Mouse (Mus musculus) thymus, postnatal 25 days (tissue): Measurements from ENCODE around the gene Akr1b10.
"Not testable (repeated sequence)": the region's sequence is repeated elsewhere in the genome, so short reads cannot be mapped to it uniquely, and the experiment has no call there.

Experiments
- DNase-seq: peaks from one replicate; pipeline ENCODE4 v3.0.0; 2022

Gene Akr1b10

GRCm38 (mm10) chr6:34384110-34384661 lies at the start of gene Akr1b10:
TSS of gene Akr1b10 (plus strand) at chr6:34384218.
- peak; percentile 77 for DNase-seq

GRCm38 (mm10) chr6:34334673-34335072 lies 49.3 kb upstream of the Akr1b10 start:
- no peak for DNase-seq

- DNase-seq: no peak
Measured at GRCm38 (mm10) chr6:34337799-34338198, 46.2 kb upstream of the Akr1b10 start.

GRCm38 (mm10) chr6:34341991-34342390 lies 42.0 kb upstream of the Akr1b10 start:
- no peak for DNase-seq

- DNase-seq: no peak
Measured at GRCm38 (mm10) chr6:34342476-34342875, 41.5 kb upstream of the Akr1b10 start.

GRCm38 (mm10) chr6:34343426-34343825 lies 40.6 kb upstream of the Akr1b10 start:
- DNase-seq: no peak

GRCm38 (mm10) chr6:34344135-34344850 lies 39.7 kb upstream of the Akr1b10 start:
- DNase-seq: no peak

- no peak for DNase-seq
Measured at GRCm38 (mm10) chr6:34344935-34345334, 39.1 kb upstream of the Akr1b10 start.

GRCm38 (mm10) chr6:34346096-34346898 lies 37.7 kb upstream of the Akr1b10 start:
- peak; percentile 78 for DNase-seq

GRCm38 (mm10) chr6:34350037-34350699 lies 33.9 kb upstream of the Akr1b10 start:
- DNase-seq: no peak

- DNase-seq: not testable (repeated sequence)
Measured at GRCm38 (mm10) chr6:34351481-34351880, 32.5 kb upstream of the Akr1b10 start.

GRCm38 (mm10) chr6:34352401-34352800 lies 31.6 kb upstream of the Akr1b10 start:
- DNase-seq: no peak

GRCm38 (mm10) chr6:34353658-34354353 lies 30.2 kb upstream of the Akr1b10 start, which contains the start of gene Akr1b8:
TSS of gene Akr1b8 (plus strand) at chr6:34354119.
- DNase-seq: no peak

- DNase-seq: no peak
Measured at GRCm38 (mm10) chr6:34354354-34355348, 29.4 kb upstream of the Akr1b10 start.

- no peak for DNase-seq
Measured at GRCm38 (mm10) chr6:34355349-34355747, 28.7 kb upstream of the Akr1b10 start.

- DNase-seq: no peak
Measured at GRCm38 (mm10) chr6:34355841-34356240, 28.2 kb upstream of the Akr1b10 start.

- DNase-seq: peak; percentile 37
Measured at GRCm38 (mm10) chr6:34364217-34365136, 19.5 kb upstream of the Akr1b10 start.

GRCm38 (mm10) chr6:34367998-34368397 lies 16.0 kb upstream of the Akr1b10 start:
- DNase-seq: no peak

GRCm38 (mm10) chr6:34370081-34370480 lies 13.9 kb upstream of the Akr1b10 start:
- no peak for DNase-seq
